Mouse (Mus musculus) limb, embryonic 12.5 days (tissue): ENCODE data around the gene Nfatc2. TPM values are rescaled to one million over a fixed set of nuclear protein-coding genes. Genes with fewer than 3 reads are reported as not detected.

Experiments used
- ATAC-seq: fragments of 200-750 bp; cut with Nextera tagmentation; 2 replicates; pipeline ENCODE4 v1.8.0; 2017; ENCODE audit warnings: low read depth, moderate TSS enrichment; ENCODE audit not compliant: insufficient number of reproducible peaks, insufficient read depth, low FRiP score, low TSS enrichment
- H3K27ac ChIP-seq: fragments of 300-500 bp; sonication (generic); 2 replicates; pipeline ENCODE4 v1.5.1; 2016; ENCODE audit warnings: mild to moderate bottlenecking, moderate library complexity
- H3K27me3 ChIP-seq: fragments of 300-500 bp; sonication (generic); 2 replicates; pipeline ENCODE4 v1.6.1; 2016; ENCODE audit warnings: mild to moderate bottlenecking, moderate library complexity
- H3K36me3 ChIP-seq: fragments of 300-500 bp; sonication (generic); 2 replicates; pipeline ENCODE4 v1.6.1; 2016; ENCODE audit warnings: mild to moderate bottlenecking, moderate library complexity
- H3K4me1 ChIP-seq: fragments of 300-500 bp; sonication (generic); replicated peaks from 2 replicates; pipeline ENCODE4 v1.6.1; 2016
- H3K4me2 ChIP-seq: fragments of 300-500 bp; sonication (generic); 2 replicates; pipeline ENCODE4 v1.6.1; 2016; ENCODE audit warnings: mild to moderate bottlenecking, moderate library complexity
- H3K4me3 ChIP-seq: fragments of 300-500 bp; sonication (generic); replicated peaks from 2 replicates; pipeline ENCODE4 v1.5.1; 2016; ENCODE audit warnings: mild to moderate bottlenecking
- H3K9ac ChIP-seq: fragments of 300-500 bp; sonication (generic); replicated peaks from 2 replicates; pipeline ENCODE4 v1.6.1; 2016; ENCODE audit warnings: mild to moderate bottlenecking, moderate library complexity
- H3K9me3 ChIP-seq: fragments of 300-500 bp; sonication (generic); 2 replicates; pipeline ENCODE4 v1.6.1; 2016; ENCODE audit warnings: mild to moderate bottlenecking, moderate library complexity
- WGBS: fragments of 180-500 bp; shearing (Covaris S2); methylation state at CpG from one replicate; pipeline ENCODE4 v1.1.7; 2016; 5-methylcytosine and 5-hydroxymethylcytosine counted together
- polyA plus RNA-seq: library from polyadenylated mRNA; unstranded; fragments of >200 nt; fragmentation: Nextera tagmentation; extraction: Ambion mirVana; gene quantifications from 2 replicates; pipeline ENCODE4 v1.2.1, GENCODE M21; 2016

Gene Nfatc2
- polyA plus RNA-seq, 1 experiment from 2014 or later: 5.3 TPM

GRCm38 (mm10) chr2:168627829-168628770 lies 26.6 kb upstream of the Nfatc2 start:
- Histone ChIP-seq H3K9me3 (0 out of 2 replicates have a peak, but pooled peaks cover 12% of the 10 kb centered on the region), H3K4me3 (no peak overlapping the region), H3K4me2 (0 out of 2 replicates have a peak overlapping the region, but pooled peaks have one; percentile 11), H3K27me3 (peaks cover 20% of the 10 kb centered on the region; the same call in 1 of the 2 replicates), H3K4me1 (peaks cover 34% of the 10 kb centered on the region), H3K9ac (no peak overlapping the region), H3K27ac (peak overlapping the region; percentile 59; the same call in 1 of the 2 replicates), H3K36me3 (no peaks in the 10 kb centered on the region)
- 43% methylated on average over 20 of the region's 20 CpGs for WGBS
- peak; percentile 18; the same call in 1 of the 2 replicates for ATAC-seq

GRCm38 (mm10) chr2:168626385-168626784 lies 24.9 kb upstream of the Nfatc2 start:
- Histone ChIP-seq H3K4me2 (no peak overlapping the region), H3K9me3 (peaks cover 19% of the 10 kb centered on the region; the same call in 1 of the 2 replicates), H3K4me1 (peaks cover 34% of the 10 kb centered on the region), H3K36me3 (no peaks in the 10 kb centered on the region), H3K27ac (no peak overlapping the region), H3K4me3 (no peak overlapping the region), H3K9ac (peak overlapping the region; percentile 18; the same call in 1 of the 2 replicates), H3K27me3 (peaks cover 14% of the 10 kb centered on the region; the same call in 1 of the 2 replicates)
- no peak for ATAC-seq
- WGBS: 63% methylated on average over 9 of the region's 9 CpGs

- Histone ChIP-seq H3K27me3 (peaks cover 14% of the 10 kb centered on the region; the same call in 1 of the 2 replicates), H3K27ac (no peak overlapping the region), H3K9ac (no peak overlapping the region), H3K36me3 (no peaks in the 10 kb centered on the region), H3K9me3 (peaks cover 19% of the 10 kb centered on the region; the same call in 1 of the 2 replicates), H3K4me3 (no peak overlapping the region), H3K4me1 (peaks cover 34% of the 10 kb centered on the region), H3K4me2 (no peak overlapping the region)
- ATAC-seq: no peak
- WGBS: 55% methylated on average over 4 of the region's 4 CpGs
These were observed 23.6 kb upstream of the Nfatc2 start for GRCm38 (mm10) chr2:168625091-168625490.

GRCm38 (mm10) chr2:168621111-168621802 lies 19.8 kb upstream of the Nfatc2 start:
- peaks cover 19% of the 10 kb centered on the region; the same call in 1 of the 2 replicates for H3K9me3 ChIP-seq
- WGBS: 79% methylated on average over 11 of the region's 11 CpGs

GRCm38 (mm10) chr2:168618205-168618717 lies 16.8 kb upstream of the Nfatc2 start:
- Histone ChIP-seq H3K4me2 (peak overlapping the region; percentile 23; the same call in 1 of the 2 replicates), H3K9me3 (peaks cover 6% of the 10 kb centered on the region; the same call in 1 of the 2 replicates), H3K9ac (no peak overlapping the region), H3K4me1 (peaks cover 47% of the 10 kb centered on the region), H3K4me3 (no peak overlapping the region), H3K36me3 (no peaks in the 10 kb centered on the region), H3K27me3 (no peaks in the 10 kb centered on the region), H3K27ac (peak overlapping the region; percentile 88)
- peak; percentile 69; the same call in 1 of the 2 replicates for ATAC-seq
- WGBS: 14% methylated on average over 15 of the region's 15 CpGs

More at GRCm38 (mm10) chr2:168621111-168621802, 19.8 kb upstream of the Nfatc2 start:
- peaks cover 36% of the 10 kb centered on the region for H3K4me1 ChIP-seq
- no peak overlapping the region for H3K4me3 ChIP-seq
- H3K4me2 ChIP-seq: no peak overlapping the region
- H3K27ac ChIP-seq: no peak overlapping the region
- H3K36me3 ChIP-seq: no peaks in the 10 kb centered on the region
- ATAC-seq: no peak
- H3K9ac ChIP-seq: no peak overlapping the region
- H3K27me3 ChIP-seq: peaks cover 8% of the 10 kb centered on the region; the same call in 1 of the 2 replicates

- H3K4me1 ChIP-seq: peaks cover 64% of the 10 kb centered on the region
- no peaks in the 10 kb centered on the region for H3K9me3 ChIP-seq
- 91% methylated on average over 3 of the region's 3 CpGs for WGBS
- H3K27me3 ChIP-seq: no peaks in the 10 kb centered on the region
- no peak overlapping the region for H3K4me3 ChIP-seq
- no peak overlapping the region for H3K9ac ChIP-seq
- ATAC-seq: no peak
- no peak overlapping the region for H3K4me2 ChIP-seq
- no peak overlapping the region for H3K27ac ChIP-seq
- no peaks in the 10 kb centered on the region for H3K36me3 ChIP-seq
These were observed 13.7 kb upstream of the Nfatc2 start for GRCm38 (mm10) chr2:168615160-168615559.

GRCm38 (mm10) chr2:168614170-168614872 lies 12.9 kb upstream of the Nfatc2 start:
- 0 out of 2 replicates have a peak overlapping the region, but pooled peaks have one; percentile 26 for H3K4me2 ChIP-seq
- H3K4me3 ChIP-seq: no peak overlapping the region
- no peaks in the 10 kb centered on the region for H3K9me3 ChIP-seq
- peaks cover 5% of the 10 kb centered on the region for H3K27me3 ChIP-seq
- H3K4me1 ChIP-seq: peaks cover 73% of the 10 kb centered on the region
- ATAC-seq: no peak
- 72% methylated on average over 18 of the region's 18 CpGs for WGBS
- no peaks in the 10 kb centered on the region for H3K36me3 ChIP-seq
- H3K27ac ChIP-seq: peak overlapping the region; percentile 47; the same call in 1 of the 2 replicates
- H3K9ac ChIP-seq: no peak overlapping the region

GRCm38 (mm10) chr2:168613092-168613880 lies 11.8 kb upstream of the Nfatc2 start:
- Histone ChIP-seq H3K9me3 (no peaks in the 10 kb centered on the region), H3K4me2 (peak overlapping the region; percentile 26; the same call in 1 of the 2 replicates), H3K27ac (peak overlapping the region; percentile 50; the same call in 1 of the 2 replicates), H3K36me3 (no peaks in the 10 kb centered on the region), H3K27me3 (peaks cover 5% of the 10 kb centered on the region), H3K4me1 (peaks cover 71% of the 10 kb centered on the region), H3K4me3 (no peak overlapping the region), H3K9ac (no peak overlapping the region)
- no peak for ATAC-seq
- WGBS: 22% methylated on average over 13 of the region's 13 CpGs

GRCm38 (mm10) chr2:168610941-168611340 lies 9.5 kb upstream of the Nfatc2 start:
- H3K4me3 ChIP-seq: no peak overlapping the region
- H3K27me3 ChIP-seq: peaks cover 7% of the 10 kb centered on the region
- 74% methylated on average over 3 of the region's 3 CpGs for WGBS
- no peak overlapping the region for H3K4me2 ChIP-seq
- H3K9ac ChIP-seq: no peak overlapping the region
- H3K27ac ChIP-seq: 0 out of 2 replicates have a peak overlapping the region, but pooled peaks have one; percentile 41
- H3K9me3 ChIP-seq: no peaks in the 10 kb centered on the region
- ATAC-seq: no peak
- H3K36me3 ChIP-seq: no peaks in the 10 kb centered on the region
- peaks cover 57% of the 10 kb centered on the region for H3K4me1 ChIP-seq
